Mouse (Mus musculus) small intestine, adult 2 months (tissue): ENCODE data around the gene Otulin.

ENCODE experiments used
- CTCF ChIP-seq: fragments of 200-500 bp; IDR thresholded peaks from 2 replicates; pipeline ENCODE4 v1.5.1; 2012; ENCODE audit warnings: low read depth, mild to moderate bottlenecking, control low read depth, inconsistent platforms, low read length, moderate library complexity, mixed read lengths; ENCODE audit not compliant: insufficient replicate concordance, insufficient read length; ENCODE audit errors: extremely low read depth
- POLR2A ChIP-seq: fragments of 200-500 bp; IDR thresholded peaks from 2 replicates; pipeline ENCODE4 v1.6.1; 2012; ENCODE audit warnings: low read depth, mild to moderate bottlenecking, control low read depth, inconsistent platforms, low read length, moderate library complexity

DNA sequence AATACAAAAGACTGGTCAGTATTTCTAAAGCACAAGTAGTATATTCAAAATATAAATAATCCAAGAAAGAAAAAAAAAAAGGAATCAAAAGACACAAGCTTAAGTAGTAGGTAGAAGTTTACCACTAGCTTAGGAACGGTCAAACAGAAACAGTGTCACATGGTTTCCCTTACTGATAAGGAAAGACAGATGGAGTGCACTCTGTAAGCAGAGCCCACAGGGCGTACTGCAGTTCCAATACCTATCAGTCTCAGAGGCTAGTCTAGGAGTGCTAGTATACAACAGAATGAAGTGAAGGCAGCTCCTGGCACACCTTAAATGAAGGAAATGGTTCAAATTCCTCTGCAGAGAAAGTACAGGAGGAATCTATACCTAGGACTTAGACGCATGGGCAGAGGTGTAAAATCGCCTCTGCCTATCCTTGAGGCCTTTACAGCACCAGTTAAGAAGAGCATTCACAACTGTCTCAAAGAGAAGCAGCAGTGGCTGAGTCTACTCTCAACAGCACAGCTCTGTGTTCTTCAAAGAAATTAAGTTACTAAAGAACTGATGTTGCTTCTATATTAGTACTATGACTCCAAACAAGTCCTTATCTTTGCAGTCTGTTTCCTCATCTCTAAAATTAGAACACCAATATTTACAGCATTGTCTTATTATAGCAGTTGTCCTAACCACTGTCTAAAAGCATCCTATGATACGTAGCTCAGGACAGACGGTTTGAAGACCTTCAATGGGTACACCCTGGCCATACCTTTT is 11.5 kb downstream of the Otulin start:
- no peak for TF ChIP-seq CTCF
- no peak for TF ChIP-seq POLR2A
